Mouse (Mus musculus): ENCODE measurements around the gene Slc25a30.

GRCm38 (mm10) chr14:75790411-75790996 is 3.7 kb upstream of the Slc25a30 start:
- TF ChIP-seq CTCF (IDR thresholded peaks at IDR 0.05; ENCODE audit: control insufficient read depth, insufficient read depth, low read length) (no peak), POLR2A (IDR thresholded peaks at IDR 0.05; ENCODE audit: borderline replicate concordance, control insufficient read depth, low read depth, low read length) (no peak)
